Mouse (Mus musculus) left cerebral cortex, postnatal 25 days (tissue): Measurements from ENCODE around the gene Ppp1r3a. TPM values are rescaled to one million over a fixed set of nuclear protein-coding genes. Genes with fewer than 3 reads are reported as not detected.
"Not testable (repeated sequence)": the region's sequence is repeated elsewhere in the genome, so short reads cannot be mapped to it uniquely, and the experiment has no call there.

ENCODE experiments used
- DNase-seq, 2 experiments: peaks; one replicate each; pipeline ENCODE4 v3.0.0; 2022; ENCODE audit warnings: low spot score in 2 of 2, mixed read lengths in 1 of 2
- intact Hi-C: fragments of 180-260 bp; cut with DNase I; formaldehyde crosslinking; loops from one replicate; pipeline ENCODE4 v1.15.1; 2025
- total RNA-seq, 2 experiments: library from RNA; stranded (reverse); gene quantifications; 2 replicates each; pipeline ENCODE4 v1.2.3; 2021

Gene Ppp1r3a
- not detected for total RNA-seq

- intact Hi-C loops: no loop called here
- no peak for DNase-seq
Observed at GRCm38 (mm10) chr6:14754901-14755591, at the start of gene Ppp1r3a. Gene Ppp1r3a (minus strand): TSS chr6:14755274.

- intact Hi-C loops: no loop called here
- no peak for DNase-seq
Observed at GRCm38 (mm10) chr6:14787157-14787938, 32.3 kb upstream of the Ppp1r3a start.

GRCm38 (mm10) chr6:14777920-14778319 is 22.8 kb upstream of the Ppp1r3a start:
- DNase-seq: no peak
- intact Hi-C loops: no loop called here

GRCm38 (mm10) chr6:14771717-14772116 is 16.6 kb upstream of the Ppp1r3a start:
- no peak for DNase-seq
- intact Hi-C loops: no loop called here

GRCm38 (mm10) chr6:14757486-14757885 is 2.4 kb upstream of the Ppp1r3a start:
- intact Hi-C loops: no loop called here
- DNase-seq: no peak

- DNase-seq: no peak
- intact Hi-C loops: no loop called here
Observed at GRCm38 (mm10) chr6:14753512-14753911, 1.6 kb downstream of the Ppp1r3a start.

- intact Hi-C loops: no loop called here
- DNase-seq: no peak
Observed at GRCm38 (mm10) chr6:14752211-14752610, 2.9 kb downstream of the Ppp1r3a start.

- no peak for DNase-seq
- intact Hi-C loops: no loop called here
Observed at GRCm38 (mm10) chr6:14747000-14747399, 8.1 kb downstream of the Ppp1r3a start.

GRCm38 (mm10) chr6:14736017-14736416 is 19.1 kb downstream of the Ppp1r3a start:
- no peak for DNase-seq
- intact Hi-C loops: no loop called here

GRCm38 (mm10) chr6:14731011-14731410 is 24.1 kb downstream of the Ppp1r3a start:
- intact Hi-C loops: no loop called here
- no peak for DNase-seq

- intact Hi-C loops: no loop called here
Observed at GRCm38 (mm10) chr6:14720772-14721414, 34.2 kb downstream of the Ppp1r3a start.

GRCm38 (mm10) chr6:14720110-14720771 is 34.8 kb downstream of the Ppp1r3a start:
- no peak for DNase-seq
- intact Hi-C loops: no loop called here

More at GRCm38 (mm10) chr6:14720772-14721414, 34.2 kb downstream of the Ppp1r3a start:
- peak in 1 of 2 experiments; percentile 60 for DNase-seq

GRCm38 (mm10) chr6:14715129-14715989 is 39.7 kb downstream of the Ppp1r3a start:
- intact Hi-C loops: no loop called here
- no peak for DNase-seq

GRCm38 (mm10) chr6:14712146-14712545 is 42.9 kb downstream of the Ppp1r3a start:
- DNase-seq: no peak
- intact Hi-C loops: no loop called here

- no peak for DNase-seq
- intact Hi-C loops: no loop called here
Observed at GRCm38 (mm10) chr6:14700030-14700429, 55.0 kb downstream of the Ppp1r3a start.

- DNase-seq: not testable (repeated sequence)
Observed at GRCm38 (mm10) chr6:14679231-14679887, 75.7 kb downstream of the Ppp1r3a start.

GRCm38 (mm10) chr6:14668966-14669365 is 86.1 kb downstream of the Ppp1r3a start:
- intact Hi-C loops, DNase-seq: not testable (repeated sequence)

More at GRCm38 (mm10) chr6:14679231-14679887, 75.7 kb downstream of the Ppp1r3a start:
- intact Hi-C loops: not testable (repeated sequence)

- DNase-seq, intact Hi-C loops: not testable (repeated sequence)
Observed at GRCm38 (mm10) chr6:14667651-14668050, 87.4 kb downstream of the Ppp1r3a start.
